Mouse (Mus musculus) erythroblast, embryonic 14.5 days (primary cell): ENCODE measurements around the gene Fignl2. TPM values are rescaled to one million over a fixed set of nuclear protein-coding genes. Genes with fewer than 3 reads are reported as not detected.

Experiments
- H3K27me3 ChIP-seq: 2 replicates; pipeline ENCODE4 v1.6.1; 2012; ENCODE audit warnings: inconsistent platforms; ENCODE audit not compliant: control insufficient read depth
- H3K36me3 ChIP-seq: 2 replicates; pipeline ENCODE4 v1.6.1; 2012; ENCODE audit warnings: mild to moderate bottlenecking, inconsistent platforms; ENCODE audit not compliant: control insufficient read depth
- H3K4me1 ChIP-seq: 2 replicates; pipeline ENCODE4 v1.6.1; 2012; ENCODE audit warnings: inconsistent platforms; ENCODE audit not compliant: control insufficient read depth
- H3K4me3 ChIP-seq: replicated peaks from 2 replicates; pipeline ENCODE3; 2012; ENCODE audit warnings: moderate library complexity, mild to moderate bottlenecking, inconsistent platforms
- H3K9me3 ChIP-seq: 2 replicates; pipeline ENCODE4 v1.6.1; 2012; ENCODE audit warnings: low read length, inconsistent platforms, mixed read lengths; ENCODE audit not compliant: control insufficient read depth
- GATA1 ChIP-seq: IDR thresholded peaks from 2 replicates; pipeline ENCODE4 v1.6.1; 2012; ENCODE audit warnings: low read length, inconsistent platforms, mixed read lengths
- TAL1 ChIP-seq: IDR thresholded peaks from 3 replicates; pipeline ENCODE4 v1.6.1; 2012; ENCODE audit warnings: low read length, inconsistent platforms, mixed read lengths
- polyA plus RNA-seq: library from polyadenylated mRNA; stranded (reverse); fragments of >175 nt; gene quantifications from 2 replicates; pipeline ENCODE4 v1.2.3, GENCODE M21; 2012

The Fignl2 gene
- polyA plus RNA-seq, 1 experiment: not detected

DNA sequence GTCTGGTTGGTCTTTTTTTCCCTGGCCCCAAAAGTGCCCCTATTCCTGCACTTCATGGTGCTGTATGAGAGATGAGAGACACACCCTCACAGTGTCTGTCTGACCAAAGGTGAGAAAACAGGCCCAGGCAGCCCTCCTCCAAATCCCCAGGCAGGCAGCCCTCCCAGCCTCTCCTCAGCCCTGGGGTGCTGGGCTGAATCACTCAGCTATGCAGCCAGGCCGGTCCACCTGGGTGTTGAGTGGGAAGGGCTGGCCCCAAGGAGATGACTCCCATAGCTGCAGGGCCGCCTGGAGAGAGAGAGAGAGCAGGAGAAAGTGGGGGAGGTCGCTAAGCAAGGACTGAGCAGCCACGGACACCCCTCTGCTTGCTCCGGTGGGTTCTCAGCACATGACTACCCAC is 7.6 kb downstream of the Fignl2 start:
- Histone ChIP-seq H3K27me3 (peaks cover 3% of the 10 kb centered on the region), H3K36me3 (no peaks in the 10 kb centered on the region), H3K9me3 (no peaks in the 10 kb centered on the region), H3K4me3 (no peak overlapping the region), H3K4me1 (no peaks in the 10 kb centered on the region)
- TF ChIP-seq GATA1: no peak
- no peak for TF ChIP-seq TAL1

DNA sequence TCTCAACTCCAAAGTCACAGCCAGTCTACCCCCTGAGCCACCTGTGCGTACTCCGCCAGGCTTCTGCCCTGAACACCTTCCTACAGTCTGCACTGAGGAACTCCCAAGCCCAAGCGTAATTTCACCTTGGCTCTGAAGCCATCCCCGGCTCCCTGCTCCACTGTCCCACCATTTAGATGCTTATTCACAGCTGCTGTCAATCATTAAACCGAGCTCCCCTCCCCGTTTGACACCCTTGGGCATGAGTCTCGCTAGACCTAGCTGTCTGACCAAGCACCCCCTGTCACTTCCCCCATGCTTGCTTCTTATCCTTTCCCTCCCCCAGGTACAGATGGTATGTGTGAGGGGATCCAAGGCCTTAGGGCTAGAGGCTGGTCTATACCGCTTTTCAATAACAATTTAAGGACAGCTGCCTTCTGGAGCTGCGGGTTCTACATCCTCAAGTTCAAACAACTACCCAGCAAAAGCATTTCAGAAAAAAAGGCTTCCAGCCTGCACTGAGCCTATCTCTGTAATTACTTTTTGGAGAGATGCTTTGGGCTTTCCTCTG is 8.7 kb downstream of the Fignl2 start:
- H3K9me3 ChIP-seq: no peaks in the 10 kb centered on the region
- TF ChIP-seq TAL1 (no peak), GATA1 (no peak)

DNA sequence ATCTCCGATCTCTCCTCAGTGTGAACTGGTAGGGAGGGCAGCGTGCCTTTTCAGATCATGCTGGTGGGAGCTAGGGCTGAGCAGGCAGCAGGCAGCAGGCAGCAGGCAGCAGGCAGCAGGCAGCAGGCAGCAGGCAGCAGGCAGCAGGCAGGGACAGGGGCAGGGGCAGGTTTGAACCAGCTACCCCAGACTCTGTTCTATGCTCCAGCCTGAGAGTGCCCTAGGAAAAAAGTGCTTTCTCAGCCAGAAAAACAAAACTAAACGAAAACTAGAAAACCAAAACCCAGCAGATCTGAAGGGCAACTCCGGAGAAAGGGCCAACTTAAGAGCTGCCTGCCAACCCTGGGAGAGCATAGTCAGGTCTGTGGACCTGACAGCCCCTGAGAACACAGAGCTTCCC is 9.7 kb downstream of the Fignl2 start:
- TF ChIP-seq TAL1 (no peak), GATA1 (no peak)
- no peaks in the 10 kb centered on the region for H3K4me1 ChIP-seq
- no peaks in the 10 kb centered on the region for H3K9me3 ChIP-seq
- H3K36me3 ChIP-seq: no peaks in the 10 kb centered on the region
- H3K27me3 ChIP-seq: no peaks in the 10 kb centered on the region
- no peak overlapping the region for H3K4me3 ChIP-seq

More for the DNA sequence above, 8.7 kb downstream of the Fignl2 start:
- H3K27me3 ChIP-seq: no peaks in the 10 kb centered on the region
- no peaks in the 10 kb centered on the region for H3K4me1 ChIP-seq
- no peak overlapping the region for H3K4me3 ChIP-seq
- H3K36me3 ChIP-seq: no peaks in the 10 kb centered on the region

DNA sequence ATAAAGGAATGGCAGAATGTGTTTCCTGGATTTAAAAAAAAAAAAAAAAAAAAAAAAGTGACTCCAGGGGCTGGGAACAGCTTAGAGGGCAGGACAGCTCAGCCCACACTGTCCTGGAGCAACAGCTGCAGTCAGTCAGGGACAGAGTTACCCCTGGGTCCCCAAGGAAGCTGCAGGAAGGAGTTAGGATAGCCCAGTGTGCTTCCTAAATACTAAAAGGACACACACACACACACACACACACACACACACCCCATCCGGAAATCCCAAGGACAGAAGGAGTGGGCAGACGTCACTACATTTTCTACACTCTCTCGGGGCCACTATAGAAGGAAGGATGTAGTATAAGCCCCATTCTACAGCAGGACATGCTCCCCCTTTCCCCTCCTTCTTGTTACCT is 10.3 kb downstream of the Fignl2 start:
- no peaks in the 10 kb centered on the region for H3K9me3 ChIP-seq

DNA sequence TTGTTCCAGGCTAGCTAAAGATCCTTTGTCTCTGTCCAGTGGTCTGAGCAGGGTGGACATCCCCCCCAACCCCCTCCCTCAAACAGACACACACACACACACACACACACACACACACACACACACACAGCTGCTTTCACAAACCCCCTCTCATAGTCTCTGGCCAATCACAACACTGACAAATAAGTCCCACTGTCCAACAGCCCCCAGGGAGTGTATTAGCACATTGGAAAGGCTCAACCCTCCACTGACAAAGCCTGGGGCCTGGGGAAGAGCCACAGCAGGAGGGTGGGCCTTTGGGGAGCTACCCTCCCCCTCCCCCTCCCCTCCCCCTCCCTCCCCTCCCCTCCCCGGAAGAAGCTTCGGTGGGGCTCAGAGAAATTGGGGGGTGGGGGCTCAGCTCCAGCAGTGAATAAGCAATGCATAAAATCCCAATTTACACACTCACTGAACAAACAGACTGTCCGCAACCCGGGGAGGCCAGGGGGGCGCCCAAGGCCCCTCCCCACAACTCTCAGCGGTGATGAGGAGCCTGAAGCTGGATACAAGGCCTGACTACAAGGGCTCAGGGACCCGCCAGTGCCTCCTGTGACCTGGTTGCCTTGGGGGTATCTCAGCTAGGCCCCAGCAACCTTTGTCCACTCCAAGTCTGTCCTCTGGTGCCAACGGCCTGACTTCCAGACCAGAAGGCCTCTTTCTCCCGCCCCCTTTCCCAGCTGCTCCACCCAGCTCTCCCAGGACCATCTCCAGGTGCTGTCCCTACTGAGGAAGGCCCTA is 11.3 kb downstream of the Fignl2 start:
- no peaks in the 10 kb centered on the region for H3K9me3 ChIP-seq
- H3K27me3 ChIP-seq: no peaks in the 10 kb centered on the region
- no peak for TF ChIP-seq GATA1
- TF ChIP-seq TAL1: no peak
- no peaks in the 10 kb centered on the region for H3K4me1 ChIP-seq
- no peaks in the 10 kb centered on the region for H3K36me3 ChIP-seq
- no peak overlapping the region for H3K4me3 ChIP-seq

More for the DNA sequence above, 10.3 kb downstream of the Fignl2 start:
- H3K27me3 ChIP-seq: no peaks in the 10 kb centered on the region
- no peaks in the 10 kb centered on the region for H3K4me1 ChIP-seq
- no peak overlapping the region for H3K4me3 ChIP-seq
- no peaks in the 10 kb centered on the region for H3K36me3 ChIP-seq
- no peak for TF ChIP-seq GATA1

DNA sequence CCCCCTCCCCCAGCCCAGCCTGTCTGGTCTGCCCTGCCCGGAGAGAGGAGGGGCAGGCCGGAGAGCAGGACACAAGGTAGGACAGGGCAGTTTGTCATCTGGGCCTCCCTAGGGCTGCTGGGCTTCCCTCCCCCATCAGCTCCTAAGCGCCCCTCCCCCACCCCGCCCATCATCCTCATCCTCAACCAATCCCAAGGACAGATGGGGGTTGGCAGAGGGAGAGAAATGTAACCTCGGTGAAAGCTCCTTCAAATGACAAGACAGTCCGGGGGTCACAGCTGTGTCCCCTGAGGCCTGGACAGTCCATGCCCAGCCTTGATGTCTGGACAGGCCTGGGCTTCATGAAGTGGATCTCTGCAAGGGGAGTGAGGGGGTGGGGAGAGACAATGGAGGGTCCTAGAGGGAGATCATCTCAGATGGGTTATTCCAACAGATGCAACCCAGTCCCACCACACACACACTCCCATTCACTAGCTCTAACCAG is 12.0 kb downstream of the Fignl2 start:
- no peaks in the 10 kb centered on the region for H3K9me3 ChIP-seq
- no peak overlapping the region for H3K4me3 ChIP-seq
- no peak for TF ChIP-seq GATA1
- no peak for TF ChIP-seq TAL1
- no peaks in the 10 kb centered on the region for H3K4me1 ChIP-seq
- no peaks in the 10 kb centered on the region for H3K36me3 ChIP-seq
- H3K27me3 ChIP-seq: no peaks in the 10 kb centered on the region

DNA sequence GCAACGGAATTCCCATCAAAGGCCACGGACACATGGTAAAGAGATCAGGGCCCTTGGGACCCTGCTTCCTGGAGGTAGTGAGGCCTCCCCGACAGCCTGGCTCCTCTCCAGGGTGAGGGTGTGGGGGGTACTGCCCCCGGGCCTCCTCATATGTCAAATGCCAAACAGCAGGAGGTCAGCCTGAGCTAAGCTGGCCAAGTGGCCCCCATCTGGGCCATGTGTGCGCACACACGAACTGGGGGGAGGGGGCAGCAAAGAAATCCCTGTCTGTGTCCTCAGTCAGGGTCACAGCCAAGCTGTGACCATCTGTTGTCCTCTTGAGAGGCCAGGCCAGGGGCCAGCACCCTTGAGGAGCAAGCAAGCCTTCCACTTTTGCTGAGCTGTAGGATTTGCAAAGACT is 13.3 kb downstream of the Fignl2 start:
- no peaks in the 10 kb centered on the region for H3K36me3 ChIP-seq
- no peak for TF ChIP-seq TAL1
- no peak for TF ChIP-seq GATA1
- H3K27me3 ChIP-seq: no peaks in the 10 kb centered on the region
- H3K9me3 ChIP-seq: no peaks in the 10 kb centered on the region
- H3K4me3 ChIP-seq: no peak overlapping the region
- H3K4me1 ChIP-seq: no peaks in the 10 kb centered on the region

DNA sequence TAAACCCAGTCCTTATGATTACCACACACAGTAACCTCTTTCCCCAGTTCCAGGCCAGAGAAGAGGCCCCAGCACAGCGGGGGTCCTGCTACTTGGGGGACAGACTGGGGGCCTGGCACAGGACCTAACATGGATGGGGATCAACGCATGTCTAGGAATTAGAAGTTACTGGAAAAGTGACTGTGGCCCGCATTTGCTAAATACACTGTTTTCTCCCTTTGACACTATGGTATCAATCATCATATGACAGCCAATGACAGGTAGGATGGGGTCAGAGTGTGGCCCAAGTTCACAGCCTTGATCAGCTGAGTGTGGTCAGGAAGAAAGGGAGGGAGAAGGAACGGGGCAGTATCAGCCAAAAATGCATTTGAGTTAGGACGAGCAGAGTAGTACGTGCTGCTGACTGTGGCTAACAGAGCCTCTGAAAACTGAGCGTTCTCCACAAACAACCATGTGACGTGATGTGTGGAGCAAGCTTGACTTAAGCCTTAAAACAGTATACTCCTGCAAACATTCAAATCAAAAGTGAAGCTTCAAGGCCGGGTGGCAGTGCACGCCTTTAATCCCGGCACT is 18.0 kb downstream of the Fignl2 start:
- H3K27me3 ChIP-seq: peaks cover 4% of the 10 kb centered on the region
- H3K9me3 ChIP-seq: no peaks in the 10 kb centered on the region
- H3K36me3 ChIP-seq: no peaks in the 10 kb centered on the region
- no peak overlapping the region for H3K4me3 ChIP-seq
- TF ChIP-seq GATA1 (no peak), TAL1 (no peak)
- no peaks in the 10 kb centered on the region for H3K4me1 ChIP-seq

DNA sequence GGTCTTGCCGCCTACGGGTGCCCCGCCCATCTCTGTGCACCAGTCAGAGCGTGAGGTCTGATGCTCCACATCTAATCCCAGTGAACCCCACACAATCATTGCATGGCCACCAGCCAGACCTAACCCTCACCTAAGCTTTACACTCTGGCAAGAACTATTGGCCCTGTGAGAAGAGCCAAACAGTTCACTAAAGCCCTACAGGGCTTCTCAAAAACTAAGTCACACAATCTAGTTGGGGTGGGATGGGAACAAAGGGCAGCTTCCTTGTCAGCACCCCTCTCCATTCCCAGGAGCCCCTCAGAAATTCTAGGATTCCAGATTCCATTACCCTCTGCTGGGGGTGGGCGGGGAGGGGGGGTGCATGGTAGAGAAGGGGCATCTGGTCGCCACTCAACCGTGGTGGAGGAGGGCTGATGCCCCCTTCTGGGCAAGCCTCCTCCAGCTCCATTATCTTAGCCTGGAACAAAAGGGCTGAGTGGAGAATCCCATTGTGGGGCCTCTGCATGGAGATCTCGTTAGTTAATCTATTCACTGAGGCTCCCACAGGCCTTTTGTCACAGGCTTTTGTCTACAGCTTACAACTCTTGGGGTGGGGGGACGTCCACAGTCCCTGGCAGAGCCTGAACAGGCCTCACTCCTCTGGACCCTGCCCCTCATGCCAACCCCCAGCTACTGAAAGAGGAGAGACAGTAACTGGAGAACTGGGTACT is 18.6 kb downstream of the Fignl2 start:
- Histone ChIP-seq H3K36me3 (no peaks in the 10 kb centered on the region), H3K4me3 (no peak overlapping the region), H3K9me3 (no peaks in the 10 kb centered on the region), H3K27me3 (peaks cover 9% of the 10 kb centered on the region), H3K4me1 (no peaks in the 10 kb centered on the region)
- TF ChIP-seq GATA1 (no peak), TAL1 (no peak)
